Mouse (Mus musculus) midbrain, embryonic 16.5 days (tissue): ENCODE measurements at regions not wholly inside any gene's neighbourhood (a gene's known extent, or its start where the extent isn't known, plus 50 kb on each side); places are given as distances from the start of the nearest gene placed in this dataset.

Experiments
- ATAC-seq: fragments of 200-750 bp; cut with Nextera tagmentation; 2 replicates; pipeline ENCODE4 v1.8.0; 2017; ENCODE audit warnings: moderate TSS enrichment
- H3K27ac ChIP-seq: fragments of 300-500 bp; sonication (generic); 2 replicates; pipeline ENCODE4 v1.5.1; 2014; ENCODE audit warnings: mild to moderate bottlenecking, low read length, mixed read lengths
- H3K27me3 ChIP-seq: fragments of 300-500 bp; sonication (generic); 2 replicates; pipeline ENCODE4 v1.6.1; 2014; ENCODE audit warnings: low read depth, low read length, mixed read lengths; ENCODE audit not compliant: control insufficient read depth, insufficient read depth
- H3K36me3 ChIP-seq: fragments of 300-500 bp; sonication (generic); 2 replicates; pipeline ENCODE4 v1.6.1; 2014; ENCODE audit warnings: mild to moderate bottlenecking, low read length, moderate library complexity, mixed read lengths; ENCODE audit not compliant: control insufficient read depth, insufficient read depth
- H3K4me1 ChIP-seq: fragments of 300-500 bp; sonication (generic); 2 replicates; pipeline ENCODE4 v1.6.1; 2014; ENCODE audit warnings: mild to moderate bottlenecking, low read length, mixed read lengths; ENCODE audit not compliant: control insufficient read depth, insufficient read depth
- H3K4me2 ChIP-seq: fragments of 300-500 bp; sonication (generic); 2 replicates; pipeline ENCODE4 v1.6.1; 2014; ENCODE audit warnings: mild to moderate bottlenecking, low read length, mixed read lengths
- H3K4me3 ChIP-seq: fragments of 300-500 bp; sonication (generic); 2 replicates; pipeline ENCODE4 v1.5.1; 2014; ENCODE audit warnings: low read depth, mild to moderate bottlenecking, low read length, moderate library complexity, mixed read lengths
- H3K9ac ChIP-seq: fragments of 300-500 bp; sonication (generic); 2 replicates; pipeline ENCODE4 v1.6.1; 2014; ENCODE audit warnings: low read depth, low read length, mixed read lengths
- H3K9me3 ChIP-seq: fragments of 300-500 bp; sonication (generic); replicated peaks from 2 replicates; pipeline ENCODE4 v1.6.1; 2014; ENCODE audit warnings: mild to moderate bottlenecking, low read length, mixed read lengths; ENCODE audit not compliant: control insufficient read depth, poor library complexity, severe bottlenecking
- WGBS: fragments of 180-500 bp; shearing (Covaris S2); extraction: QIAGEN DNeasy Blood & Tissue Kit; methylation state at CpG from one replicate; pipeline ENCODE4 v1.1.7; 2014; 5-methylcytosine and 5-hydroxymethylcytosine counted together

DNA sequence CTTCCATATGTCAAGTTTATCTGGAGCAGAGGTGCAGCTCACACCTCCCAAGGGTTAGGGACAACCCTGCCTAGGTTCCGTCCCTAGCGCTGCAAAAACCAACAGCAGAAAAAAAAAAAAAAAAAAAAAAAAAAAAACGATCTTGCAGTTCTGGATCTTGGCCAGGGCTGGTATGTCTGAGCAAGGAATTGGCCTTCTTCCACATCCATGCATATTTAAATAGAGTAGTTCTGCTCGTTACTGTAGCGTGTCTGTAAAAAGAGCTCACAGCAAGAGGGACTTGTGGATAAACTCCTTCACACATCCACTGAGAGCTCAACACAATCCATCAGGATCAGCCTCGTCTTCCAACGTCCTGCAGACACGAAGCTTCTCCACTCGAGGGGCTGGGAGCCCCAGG is 639.4 kb upstream of the Adam5 start:
- H3K9ac ChIP-seq = no peak overlapping the region

DNA sequence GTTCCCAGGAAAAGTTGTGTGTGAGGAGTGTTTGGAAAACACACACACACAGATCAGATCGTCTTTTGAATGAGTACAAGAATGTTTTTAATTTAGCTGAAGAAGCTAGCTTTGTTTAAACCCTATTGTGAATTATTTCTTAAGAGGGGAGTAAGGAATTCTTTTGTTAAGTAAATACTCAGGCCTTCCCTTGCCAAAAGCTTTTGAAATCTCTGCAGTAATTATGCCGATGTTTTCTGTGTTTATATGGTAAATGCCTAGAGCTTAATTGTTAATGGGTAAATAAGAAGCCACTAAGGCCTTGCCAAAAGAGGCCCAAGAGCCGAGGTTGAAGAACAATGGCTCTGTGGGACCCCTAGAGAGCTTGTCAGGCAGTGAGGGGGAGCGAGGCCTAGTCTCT is 638.3 kb upstream of the Adam5 start:
- 15% methylated on average over 4 of the region's 4 CpGs for WGBS
- Histone ChIP-seq H3K27ac (no peak overlapping the region), H3K9ac (no peak overlapping the region), H3K4me3 (no peak overlapping the region), H3K4me1 (peaks cover 17% of the 10 kb centered on the region; the same call in 1 of the 2 replicates), H3K4me2 (no peak overlapping the region), H3K36me3 (no peaks in the 10 kb centered on the region), H3K9me3 (no peaks in the 10 kb centered on the region), H3K27me3 (no peaks in the 10 kb centered on the region)
- no peak for ATAC-seq

More for the DNA sequence above, 639.4 kb upstream of the Adam5 start:
- H3K4me2 ChIP-seq = no peak overlapping the region
- 37% methylated on average over 9 of the region's 9 CpGs for WGBS
- H3K27me3 ChIP-seq = no peaks in the 10 kb centered on the region
- H3K4me1 ChIP-seq = peaks cover 17% of the 10 kb centered on the region; the same call in 1 of the 2 replicates
- H3K27ac ChIP-seq = 0 out of 2 replicates have a peak overlapping the region, but pooled peaks have one; percentile 13
- ATAC-seq = no peak
- H3K36me3 ChIP-seq = no peaks in the 10 kb centered on the region
- H3K9me3 ChIP-seq = no peaks in the 10 kb centered on the region
- H3K4me3 ChIP-seq = no peak overlapping the region

DNA sequence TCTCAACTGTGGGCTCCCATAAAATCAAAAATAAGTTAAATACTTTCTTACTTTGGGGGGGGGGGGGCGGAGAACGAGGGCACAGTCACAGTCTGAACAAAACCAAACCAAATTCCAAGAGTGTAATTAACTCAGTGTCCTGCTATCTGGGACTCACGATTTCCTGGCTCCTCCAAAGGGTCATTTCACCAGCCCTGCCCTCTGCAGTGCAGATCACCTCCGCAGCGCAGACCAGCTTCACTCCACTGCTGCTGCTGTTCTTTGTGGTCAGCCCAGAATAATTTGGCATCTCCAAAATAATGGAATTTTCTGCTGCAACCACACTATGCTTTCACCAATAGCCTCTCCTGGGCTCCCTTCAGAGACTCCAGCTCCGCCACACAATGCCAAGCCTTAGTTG is 631.5 kb upstream of the Adam5 start:
- no peak overlapping the region for H3K27ac ChIP-seq
- H3K4me3 ChIP-seq = no peak overlapping the region
- no peaks in the 10 kb centered on the region for H3K9me3 ChIP-seq
- H3K9ac ChIP-seq = no peak overlapping the region
- ATAC-seq = no peak
- 83% methylated on average over 6 of the region's 6 CpGs for WGBS
- no peaks in the 10 kb centered on the region for H3K27me3 ChIP-seq
- no peak overlapping the region for H3K4me2 ChIP-seq
- no peaks in the 10 kb centered on the region for H3K36me3 ChIP-seq
- no peaks in the 10 kb centered on the region for H3K4me1 ChIP-seq

DNA sequence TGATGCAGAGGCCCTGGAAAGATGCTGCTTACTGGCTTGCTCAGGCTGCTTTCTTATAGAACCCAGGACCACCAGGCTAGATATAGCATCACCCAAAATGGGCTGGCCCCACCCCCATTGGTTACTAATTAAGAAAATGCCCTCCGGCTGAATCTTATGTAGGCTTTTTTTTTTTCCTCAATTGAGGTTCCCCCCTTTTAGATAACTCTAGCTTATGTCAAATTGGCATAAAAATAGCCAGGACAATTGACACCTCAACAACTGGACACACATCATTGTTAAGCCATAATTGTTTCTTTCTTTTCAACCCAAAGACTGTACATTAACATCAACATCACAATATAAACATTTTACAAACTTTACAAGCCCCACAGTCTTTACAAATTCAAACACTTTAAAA is 630.8 kb upstream of the Adam5 start:
- H3K9ac ChIP-seq = no peak overlapping the region
- H3K27ac ChIP-seq = no peak overlapping the region
- no peak overlapping the region for H3K4me3 ChIP-seq
- no peak overlapping the region for H3K4me2 ChIP-seq
- WGBS = 90% methylated on average over 1 of the region's 1 CpGs
- no peaks in the 10 kb centered on the region for H3K4me1 ChIP-seq
- no peak for ATAC-seq
- no peaks in the 10 kb centered on the region for H3K9me3 ChIP-seq
- no peaks in the 10 kb centered on the region for H3K36me3 ChIP-seq
- no peaks in the 10 kb centered on the region for H3K27me3 ChIP-seq

DNA sequence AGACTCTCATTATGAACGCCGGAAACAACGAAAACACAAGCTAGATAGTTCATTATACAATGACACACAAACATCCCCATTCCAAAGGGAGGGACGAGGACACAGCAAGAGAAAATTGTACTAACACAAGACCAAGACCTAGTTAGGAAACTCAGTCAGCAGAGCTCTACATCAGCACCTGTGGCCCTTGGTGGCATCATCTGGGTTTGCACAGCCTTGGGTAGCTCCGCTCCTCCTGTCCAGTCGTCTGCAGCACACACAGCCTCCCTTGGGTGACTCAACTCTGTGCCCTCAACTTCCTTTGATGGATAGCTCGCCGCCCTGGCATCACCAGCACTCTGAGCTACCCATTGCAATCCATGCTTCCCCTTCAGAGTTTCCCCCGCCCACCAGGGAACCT is 629.7 kb upstream of the Adam5 start:
- H3K36me3 ChIP-seq = no peaks in the 10 kb centered on the region
- WGBS = 89% methylated on average over 9 of the region's 9 CpGs
- H3K9ac ChIP-seq = no peak overlapping the region
- no peaks in the 10 kb centered on the region for H3K27me3 ChIP-seq
- no peak overlapping the region for H3K4me2 ChIP-seq
- no peaks in the 10 kb centered on the region for H3K4me1 ChIP-seq
- ATAC-seq = no peak
- H3K4me3 ChIP-seq = no peak overlapping the region
- no peaks in the 10 kb centered on the region for H3K9me3 ChIP-seq
- H3K27ac ChIP-seq = no peak overlapping the region

DNA sequence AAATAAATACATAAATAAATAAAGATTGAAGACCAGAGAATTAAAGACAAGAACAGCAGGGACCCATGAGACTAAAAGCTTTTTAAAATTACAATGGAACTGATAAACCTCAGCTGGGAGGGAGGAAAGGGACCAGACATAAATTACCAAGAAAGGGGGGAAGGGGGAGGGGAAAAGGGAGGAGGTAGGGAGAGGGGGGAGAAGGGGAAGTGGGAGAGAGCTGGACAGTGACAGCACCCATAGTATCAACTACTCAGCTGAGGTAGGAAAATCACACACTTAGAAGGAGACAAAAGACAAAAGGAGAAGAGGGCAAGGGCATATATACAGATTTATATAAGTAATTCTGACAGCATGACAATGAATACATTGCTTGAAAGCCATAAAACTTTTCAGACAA is 626.4 kb upstream of the Adam5 start:
- Histone ChIP-seq H3K27me3 (no peaks in the 10 kb centered on the region), H3K9me3 (no peaks in the 10 kb centered on the region), H3K4me2 (no peak overlapping the region), H3K9ac (no peak overlapping the region), H3K4me1 (no peaks in the 10 kb centered on the region), H3K27ac (no peak overlapping the region), H3K4me3 (no peak overlapping the region), H3K36me3 (no peaks in the 10 kb centered on the region)
- ATAC-seq = no peak

DNA sequence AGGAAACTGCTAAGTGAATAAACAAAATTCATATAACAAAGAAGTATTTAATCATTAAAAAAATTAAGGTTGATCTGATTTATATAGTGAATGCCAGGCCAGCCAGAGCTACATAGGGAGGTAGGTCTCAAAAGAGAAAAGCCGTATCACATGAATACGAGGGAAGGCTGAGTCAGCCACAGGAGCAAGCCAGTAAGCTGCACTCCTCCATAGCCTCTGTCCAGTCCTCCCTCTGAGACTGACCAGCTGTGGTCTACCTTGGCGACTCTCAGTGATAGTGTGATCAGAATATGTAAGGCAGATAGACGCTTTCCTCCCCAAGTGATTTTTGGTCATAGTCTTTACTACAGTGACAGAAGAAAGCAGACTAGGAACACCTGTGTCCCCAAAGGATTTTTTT is 625.4 kb upstream of the Adam5 start:
- no peak overlapping the region for H3K4me3 ChIP-seq
- no peak for ATAC-seq
- H3K36me3 ChIP-seq = no peaks in the 10 kb centered on the region
- 92% methylated on average over 4 of the region's 4 CpGs for WGBS
- H3K9me3 ChIP-seq = no peaks in the 10 kb centered on the region
- no peaks in the 10 kb centered on the region for H3K4me1 ChIP-seq
- no peaks in the 10 kb centered on the region for H3K27me3 ChIP-seq
- H3K27ac ChIP-seq = no peak overlapping the region
- no peak overlapping the region for H3K4me2 ChIP-seq
- no peak overlapping the region for H3K9ac ChIP-seq

DNA sequence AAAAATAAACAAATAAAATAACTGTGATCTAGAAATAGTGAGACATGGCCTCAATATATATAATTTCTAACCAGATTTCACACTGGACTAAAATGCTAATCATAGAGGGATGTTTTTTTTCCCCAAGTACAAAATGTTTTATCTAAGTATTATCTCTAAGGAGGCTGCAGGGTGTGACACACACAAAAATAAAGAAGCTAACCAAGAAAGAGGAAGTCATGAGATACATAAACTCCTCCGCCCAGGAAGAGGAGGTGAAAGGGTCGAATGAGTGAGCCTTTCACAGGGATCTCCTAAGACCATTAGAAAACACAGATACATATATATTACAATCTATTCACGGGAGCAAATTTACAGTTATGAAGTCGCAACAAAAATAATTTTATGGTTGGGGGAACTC is 623.7 kb upstream of the Adam5 start:
- Histone ChIP-seq H3K27me3 (no peaks in the 10 kb centered on the region), H3K27ac (no peak overlapping the region), H3K4me1 (no peaks in the 10 kb centered on the region), H3K4me3 (no peak overlapping the region), H3K4me2 (no peak overlapping the region), H3K9ac (no peak overlapping the region), H3K9me3 (no peaks in the 10 kb centered on the region), H3K36me3 (no peaks in the 10 kb centered on the region)
- WGBS = 92% methylated on average over 4 of the region's 4 CpGs
- no peak for ATAC-seq

DNA sequence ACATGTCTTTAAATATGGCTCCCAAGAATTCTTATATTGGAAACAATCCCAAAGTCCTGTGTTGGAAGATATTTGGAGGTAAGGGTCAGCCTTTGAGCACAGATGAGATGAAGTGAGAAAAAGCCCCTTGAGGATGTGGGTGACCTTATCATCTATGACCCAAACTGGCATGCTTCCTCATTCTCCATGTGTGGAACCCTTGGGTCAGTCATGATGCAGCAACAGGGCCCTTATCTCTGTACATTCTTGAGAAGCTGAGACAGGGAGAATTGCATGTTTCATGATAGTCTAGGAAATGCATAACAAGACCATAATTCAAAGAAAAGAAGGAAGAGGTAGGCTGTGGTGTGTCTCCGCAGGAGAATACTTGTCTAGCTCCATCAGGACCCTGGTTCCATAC is 621.8 kb upstream of the Adam5 start:
- ATAC-seq = no peak
- Histone ChIP-seq H3K9ac (no peak overlapping the region), H3K27ac (no peak overlapping the region), H3K9me3 (no peaks in the 10 kb centered on the region), H3K4me1 (no peaks in the 10 kb centered on the region), H3K27me3 (no peaks in the 10 kb centered on the region), H3K4me3 (no peak overlapping the region), H3K36me3 (no peaks in the 10 kb centered on the region), H3K4me2 (no peak overlapping the region)
- WGBS = 86% methylated on average over 1 of the region's 1 CpGs

DNA sequence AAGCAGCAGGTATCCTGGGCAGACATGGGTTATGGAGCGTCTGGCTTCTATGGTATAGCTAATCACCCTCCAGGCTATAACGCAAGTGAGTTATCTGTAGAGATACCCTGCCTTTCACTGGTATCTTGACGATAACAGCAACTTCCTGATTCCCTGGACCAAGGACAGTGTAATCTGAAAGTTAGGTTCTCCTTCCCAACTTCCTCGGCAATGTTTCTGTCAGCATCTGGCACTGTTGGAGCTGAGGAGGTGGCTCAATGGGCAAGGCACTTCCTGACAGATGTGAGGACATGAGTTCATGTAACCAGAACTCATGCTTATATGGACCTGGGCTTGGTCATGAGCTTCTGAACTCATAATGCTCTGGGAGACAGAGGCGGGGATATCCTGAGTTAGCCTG is 620.9 kb upstream of the Adam5 start:
- WGBS = 90% methylated on average over 5 of the region's 5 CpGs
- H3K4me3 ChIP-seq = no peak overlapping the region
- H3K9me3 ChIP-seq = no peaks in the 10 kb centered on the region
- no peak overlapping the region for H3K4me2 ChIP-seq
- no peaks in the 10 kb centered on the region for H3K27me3 ChIP-seq
- no peaks in the 10 kb centered on the region for H3K4me1 ChIP-seq
- H3K27ac ChIP-seq = no peak overlapping the region
- no peak overlapping the region for H3K9ac ChIP-seq
- no peaks in the 10 kb centered on the region for H3K36me3 ChIP-seq
- ATAC-seq = no peak
